Mouse (Mus musculus): Measurements from ENCODE around the gene Slc35a1.

Slc35a1 gene

GRCm38 (mm10) chr4:34644779-34645178, 42.5 kb downstream of the Slc35a1 start:
- no peak for DNase-seq

DNA sequence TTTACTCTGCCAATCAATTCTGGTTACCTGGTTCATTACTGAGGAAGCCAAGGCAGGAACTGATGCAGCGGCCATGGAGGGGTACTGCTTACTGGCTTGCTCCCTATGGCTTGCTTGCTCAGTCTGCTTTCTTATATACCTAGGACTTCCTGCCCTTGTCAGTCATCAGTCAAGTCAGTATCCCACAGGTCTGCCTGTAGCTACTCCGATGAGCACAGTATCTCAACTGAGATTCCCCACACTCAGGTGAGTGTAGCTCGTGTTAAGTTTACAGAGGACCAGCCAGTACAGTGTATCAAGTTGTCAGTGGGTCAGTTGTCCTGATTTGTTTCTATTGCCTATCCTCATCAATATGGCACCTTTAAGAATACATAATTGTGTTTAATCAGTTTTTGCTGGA, 46.5 kb downstream of the Slc35a1 start:
- DNase-seq, result no peak

- DNase-seq, result no peak
Measured at GRCm38 (mm10) chr4:34639745-34640364, 47.4 kb downstream of the Slc35a1 start.

- DNase-seq, result no peak
Measured at GRCm38 (mm10) chr4:34637851-34638250, 49.4 kb downstream of the Slc35a1 start.

- DNase-seq, result no peak
Measured at GRCm38 (mm10) chr4:34637386-34637785, 49.9 kb downstream of the Slc35a1 start.

- no peak for DNase-seq
Measured at GRCm38 (mm10) chr4:34636036-34636435, 51.2 kb downstream of the Slc35a1 start.

GRCm38 (mm10) chr4:34634129-34634528, 53.1 kb downstream of the Slc35a1 start:
- DNase-seq, result no peak

DNA sequence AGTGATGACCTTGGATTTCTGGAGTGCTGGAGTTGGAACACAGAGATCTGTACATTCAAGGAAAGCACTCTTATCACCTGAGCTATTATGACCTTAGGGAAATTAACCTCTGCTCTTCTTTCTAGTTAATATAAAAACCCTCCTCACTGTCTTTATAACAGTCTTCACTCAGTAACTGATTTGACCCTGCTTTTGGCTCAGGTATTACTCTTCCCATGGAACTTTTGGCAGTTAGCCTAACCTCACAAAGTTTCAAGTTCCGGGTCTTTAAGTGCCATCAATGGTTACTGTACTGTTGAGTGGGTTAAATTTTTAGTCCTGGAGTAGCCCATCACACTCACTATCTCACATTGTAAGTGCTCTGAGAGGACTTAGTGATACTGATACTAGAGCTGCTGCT, 57.3 kb downstream of the Slc35a1 start:
- no peak for DNase-seq

DNA sequence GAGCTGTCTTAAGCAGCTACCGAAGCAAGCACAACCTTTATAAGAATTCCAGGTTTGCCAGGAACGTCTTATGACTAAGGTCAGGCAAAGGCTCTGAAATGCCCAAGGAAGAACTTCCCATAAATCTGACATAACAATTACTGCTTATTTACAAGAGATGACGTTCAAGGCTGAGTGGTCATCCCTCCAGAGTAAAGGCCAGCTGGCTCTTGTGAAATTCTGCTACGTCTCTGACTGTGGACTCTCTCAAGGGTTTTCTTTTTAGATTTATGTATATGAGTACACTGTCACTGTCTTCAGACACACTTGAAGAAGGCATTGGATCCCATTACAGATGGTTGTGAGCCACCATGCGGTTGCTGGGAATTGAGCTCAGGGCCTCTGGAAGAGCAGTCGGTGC, 60.8 kb downstream of the Slc35a1 start:
- no peak for DNase-seq

DNA sequence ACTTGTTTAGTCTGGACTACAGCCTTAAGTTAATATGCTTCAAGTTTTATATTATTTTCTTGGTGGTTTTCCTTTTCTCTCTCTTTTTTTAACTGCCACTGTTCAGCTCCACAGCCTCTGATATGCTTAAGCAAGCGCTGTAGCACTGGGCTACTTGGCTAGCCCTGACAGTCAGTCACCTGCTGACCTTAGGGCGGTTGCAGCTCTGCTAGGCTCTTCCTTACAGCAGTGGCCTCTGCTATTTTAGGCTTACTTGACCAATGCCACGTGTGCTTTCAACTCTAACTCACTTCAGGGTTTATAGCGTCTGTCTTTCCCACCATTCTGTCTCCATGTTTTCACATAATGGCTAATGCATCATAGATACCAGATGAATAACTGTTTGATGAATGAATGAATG, 61.7 kb downstream of the Slc35a1 start:
- no peak for DNase-seq

DNA sequence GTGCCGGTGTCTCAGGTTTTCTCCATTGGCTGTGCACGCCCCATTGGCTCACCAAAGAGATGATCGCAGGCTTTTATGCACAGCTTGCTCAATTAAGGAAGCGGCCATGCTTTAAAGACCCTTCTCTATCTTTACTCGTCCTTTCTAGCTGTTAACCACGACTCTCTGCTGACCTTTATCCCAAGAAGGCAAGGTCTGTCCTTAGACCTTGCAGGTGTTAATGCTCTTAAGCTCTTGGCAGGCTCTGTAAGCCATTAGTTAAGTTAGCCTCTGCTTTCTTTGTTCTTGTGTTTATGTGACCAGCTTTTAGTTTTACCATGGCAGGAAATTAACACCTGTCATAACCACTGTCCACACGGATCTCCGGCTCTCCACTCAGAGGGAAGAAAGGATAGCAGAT, 71.1 kb downstream of the Slc35a1 start:
- peak in 1 of 2 experiments; percentile 5 for DNase-seq

DNA sequence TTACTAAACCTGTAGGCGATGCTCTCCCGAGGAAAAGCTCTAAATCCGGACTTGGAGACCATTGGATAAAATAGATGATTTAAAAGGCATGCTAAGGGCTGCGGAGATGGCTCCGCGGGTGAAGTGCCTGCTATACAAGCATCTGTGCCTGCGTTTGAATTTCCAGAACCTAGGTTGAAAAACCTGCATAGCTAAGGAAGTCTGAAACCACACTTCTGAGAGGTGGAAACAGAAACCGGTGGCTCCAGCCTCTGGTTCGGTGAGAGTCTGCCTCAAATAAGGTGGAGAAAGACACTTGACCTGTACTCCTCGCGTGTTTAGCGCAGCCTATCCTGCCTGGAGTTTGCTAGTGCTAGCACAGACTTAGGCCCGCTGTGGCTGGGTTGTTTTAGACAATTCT, 71.9 kb downstream of the Slc35a1 start:
- peak; percentile 34 to 42 for DNase-seq

GRCm38 (mm10) chr4:34614630-34615094, 72.6 kb downstream of the Slc35a1 start, which contains the start of the genes Orc3 and Rars2:
Orc3 (minus strand) TSS chr4:34614944.
Rars2 (plus strand) TSS chr4:34614957.
- DNase-seq, result peak; percentile 94 to 95

DNA sequence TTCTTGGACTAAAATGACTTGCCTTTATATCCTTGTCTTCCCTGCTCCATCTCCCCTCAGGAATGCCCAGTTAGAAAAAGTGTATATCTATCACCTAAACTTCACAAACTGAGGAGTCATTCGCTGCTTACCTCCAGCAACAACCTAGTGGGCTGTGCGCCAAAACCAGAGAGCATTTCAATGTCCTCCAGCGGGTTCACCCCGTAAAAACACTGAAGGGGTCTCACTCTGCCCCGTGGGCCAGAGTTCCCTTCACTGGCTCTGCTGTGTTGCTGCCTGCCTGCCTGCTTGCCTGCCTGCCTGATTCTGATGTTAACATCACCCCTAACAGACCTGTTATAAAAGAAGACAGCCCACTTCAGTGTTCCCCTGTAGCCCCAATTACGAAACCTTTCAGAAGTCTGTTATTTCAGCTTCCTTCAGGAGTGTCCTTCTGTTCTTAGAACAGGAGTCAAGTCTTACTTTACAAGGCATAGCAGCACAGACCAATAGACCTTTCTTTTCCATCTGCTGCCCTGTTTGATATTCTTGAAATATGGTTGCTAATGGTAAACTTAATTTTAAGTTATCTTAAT, 73.6 kb downstream of the Slc35a1 start:
- DNase-seq, result peak; percentile 26 to 48
